Mouse (Mus musculus) embryonic facial prominence, embryonic 10.5 days (tissue): ENCODE data around the gene Cct8l1. TPM values are rescaled to one million over a fixed set of nuclear protein-coding genes. Genes with fewer than 3 reads are reported as not detected.

ENCODE experiments used
- DNase-seq: peaks from one replicate; pipeline ENCODE4 v3.0.0-alpha.2; 2017; ENCODE audit warnings: low spot score
- H3K27ac ChIP-seq: fragments of 300-500 bp; sonication (generic); replicated peaks from 2 replicates; pipeline ENCODE4 v1.5.1; 2016; ENCODE audit warnings: mild to moderate bottlenecking
- H3K27me3 ChIP-seq: fragments of 300-500 bp; sonication (generic); replicated peaks from 2 replicates; pipeline ENCODE4 v1.6.1; 2016; ENCODE audit warnings: low read depth, mild to moderate bottlenecking; ENCODE audit not compliant: poor library complexity, severe bottlenecking
- H3K36me3 ChIP-seq: fragments of 300-500 bp; sonication (generic); replicated peaks from 2 replicates; pipeline ENCODE4 v1.6.1; 2016; ENCODE audit warnings: mild to moderate bottlenecking, moderate library complexity
- H3K4me1 ChIP-seq: fragments of 300-500 bp; sonication (generic); 2 replicates; pipeline ENCODE4 v1.6.1; 2016
- H3K4me3 ChIP-seq: fragments of 300-500 bp; sonication (generic); 2 replicates; pipeline ENCODE4 v1.5.1; 2016; ENCODE audit warnings: mild to moderate bottlenecking, moderate library complexity
- H3K9me3 ChIP-seq: fragments of 300-500 bp; sonication (generic); 2 replicates; pipeline ENCODE4 v1.6.1; 2016; ENCODE audit warnings: mild to moderate bottlenecking
- WGBS: fragments of 180-500 bp; shearing (Covaris S2); methylation state at CpG from one replicate; pipeline ENCODE4 v1.1.7; 2016; 5-methylcytosine and 5-hydroxymethylcytosine counted together
- polyA plus RNA-seq: library from polyadenylated mRNA; unstranded; fragments of >200 nt; fragmentation: Nextera tagmentation; extraction: Ambion mirVana; gene quantifications from 2 replicates; pipeline ENCODE4 v1.2.1, GENCODE M21; 2016

The Cct8l1 gene
- polyA plus RNA-seq, 1 experiment from 2014 or later, result 0.07 TPM

DNA sequence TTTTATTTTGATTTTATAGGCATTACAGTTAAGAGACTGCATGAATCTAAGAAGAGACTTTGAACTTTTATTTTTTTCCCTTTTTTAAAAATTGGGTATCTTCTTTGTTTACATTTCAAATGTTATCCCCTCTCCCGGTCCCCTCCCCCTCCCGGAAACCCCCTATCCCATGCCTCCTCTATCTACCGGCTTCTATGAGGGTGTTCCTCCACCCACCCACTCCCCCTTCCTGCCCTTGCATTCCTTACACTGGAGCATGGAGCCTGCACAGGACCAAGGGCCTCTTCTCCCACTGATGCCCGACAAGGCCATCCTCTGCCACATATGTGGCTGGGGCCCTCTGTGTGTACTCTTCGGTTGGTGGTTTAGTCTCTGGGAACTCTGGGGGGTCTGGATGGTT, 40.5 kb downstream of the Cct8l1 start:
- Histone ChIP-seq H3K9me3 (no peaks in the 10 kb centered on the region), H3K27ac (no peak overlapping the region), H3K4me3 (no peak overlapping the region), H3K4me1 (no peaks in the 10 kb centered on the region), H3K27me3 (no peaks in the 10 kb centered on the region), H3K36me3 (no peaks in the 10 kb centered on the region)
- no peak for DNase-seq
- 83% methylated on average over 5 of the region's 5 CpGs for WGBS

Other genes with a start within 250 kb of the Cct8l1 start
- gene Kmt2c, start 17.3 kb upstream of the Cct8l1 start, polyA plus RNA-seq, result 11.8 and 11.9 TPM in 2 replicates
- 18.0 and 20.4 TPM in 2 replicates for gene Xrcc2, start 189.8 kb downstream of the Cct8l1 start, polyA plus RNA-seq
- gene Actr3b, start 243.9 kb downstream of the Cct8l1 start, polyA plus RNA-seq, result 5.8 and 7.2 TPM in 2 replicates